Mouse (Mus musculus) myocyte (in vitro differentiated cells): Measurements from ENCODE around the gene Zmynd8. TPM values are rescaled to one million over a fixed set of nuclear protein-coding genes. Genes with fewer than 3 reads are reported as not detected.

Experiments used
- H3K27me3 ChIP-seq: one replicate; pipeline ENCODE4 v1.6.1; 2011; ENCODE audit not compliant: control insufficient read depth, insufficient read depth, insufficient read length
- H3K36me3 ChIP-seq: one replicate; pipeline ENCODE4 v1.6.1; 2011; ENCODE audit not compliant: control insufficient read depth, insufficient read depth
- H3K4me2 ChIP-seq: one replicate; pipeline ENCODE4 v1.6.1; 2011; ENCODE audit warnings: low read depth, control low read depth
- H3K4me3 ChIP-seq: one replicate; pipeline ENCODE4 v1.5.1; 2011; ENCODE audit warnings: mild to moderate bottlenecking, control low read depth, moderate library complexity
- H3K79me2 ChIP-seq: one replicate; pipeline ENCODE4 v1.6.1; 2011; ENCODE audit not compliant: control insufficient read depth, insufficient read depth
- H3ac ChIP-seq: one replicate; pipeline ENCODE4 v1.6.1; 2011; ENCODE audit not compliant: control insufficient read depth, insufficient read length
- CEBPB ChIP-seq: IDR thresholded peaks from 2 replicates; pipeline ENCODE4 v1.6.1; 2011; ENCODE audit warnings: mild to moderate bottlenecking, moderate library complexity; ENCODE audit not compliant: poor library complexity, insufficient read depth, severe bottlenecking
- E2F4 ChIP-seq: IDR thresholded peaks from one replicate; pipeline ENCODE4 v1.6.1; 2011; ENCODE audit warnings: mild to moderate bottlenecking, control low read depth, moderate library complexity; ENCODE audit not compliant: insufficient read depth
- MAX ChIP-seq: IDR thresholded peaks from one replicate; pipeline ENCODE4 v1.6.1; 2011; ENCODE audit warnings: low read depth, mild to moderate bottlenecking, control low read depth
- MYOD1 ChIP-seq, 3 experiments: IDR thresholded peaks; one replicate each; pipeline ENCODE4 v1.6.1; 2011; ENCODE audit warnings: control low read depth in 2 of 3, low read depth in 2 of 3, mild to moderate bottlenecking in 2 of 3, moderate library complexity in 1 of 3; ENCODE audit not compliant: insufficient read length in 2 of 3, control insufficient read depth in 1 of 3
- MYOG ChIP-seq, 3 experiments: IDR thresholded peaks; one replicate each; pipeline ENCODE4 v1.6.1; 2011; ENCODE audit warnings: control low read depth in 2 of 3, low read depth in 2 of 3, mild to moderate bottlenecking in 2 of 3; ENCODE audit not compliant: insufficient read length in 2 of 3, control insufficient read depth in 1 of 3, insufficient read depth in 1 of 3
- POLR2A ChIP-seq: IDR thresholded peaks from one replicate; pipeline ENCODE4 v1.6.1; 2011; ENCODE audit warnings: low read depth, mild to moderate bottlenecking, control low read depth, moderate library complexity; ENCODE audit not compliant: insufficient read length
- POLR2AphosphoS2 ChIP-seq: IDR thresholded peaks from one replicate; pipeline ENCODE4 v1.6.1; 2011; ENCODE audit warnings: low read depth, control low read depth; ENCODE audit not compliant: insufficient read length
- REST ChIP-seq: IDR thresholded peaks from one replicate; pipeline ENCODE4 v1.6.1; 2011; ENCODE audit warnings: mild to moderate bottlenecking, control low read depth, moderate library complexity; ENCODE audit not compliant: insufficient read depth, insufficient read length
- SRF ChIP-seq: IDR thresholded peaks from one replicate; pipeline ENCODE4 v1.6.1; 2011; ENCODE audit warnings: low read depth; ENCODE audit not compliant: control insufficient read depth, insufficient read length
- TCF12 ChIP-seq: IDR thresholded peaks from one replicate; pipeline ENCODE4 v1.6.1; 2011; ENCODE audit warnings: mild to moderate bottlenecking, control low read depth; ENCODE audit not compliant: poor library complexity, insufficient read depth, severe bottlenecking
- TCF3 ChIP-seq: IDR thresholded peaks from one replicate; pipeline ENCODE4 v1.6.1; 2011; ENCODE audit warnings: low read depth, control low read depth; ENCODE audit not compliant: insufficient read length
- USF1 ChIP-seq: IDR thresholded peaks from one replicate; pipeline ENCODE4 v1.6.1; 2011; ENCODE audit warnings: low read depth, mild to moderate bottlenecking, control low read depth, moderate library complexity
- polyA plus RNA-seq: library from polyadenylated mRNA; unstranded; fragments of >200 nt; fragmentation: generic; extraction: Trizol; gene quantifications from one replicate; pipeline ENCODE4 v1.2.1, GENCODE M21; 2012; ENCODE audit warnings: missing spikeins

Gene Zmynd8
- polyA plus RNA-seq, 1 experiment, result 20.9 TPM

GRCm38 (mm10) chr2:165894533-165894932, 4.3 kb downstream of the Zmynd8 start:
- Histone ChIP-seq H3K36me3 (no peaks in the 10 kb centered on the region), H3K4me2 (no peak overlapping the region), H3ac (no peak overlapping the region), H3K79me2 (no peaks in the 10 kb centered on the region), H3K27me3 (no peaks in the 10 kb centered on the region), H3K4me3 (no peak overlapping the region)
- TF ChIP-seq MAX (no peak), MYOD1 (IDR thresholded peaks at IDR 0.05; ENCODE audit: control insufficient read depth in 1 of 3, insufficient read length in 2 of 3, low read depth in 2 of 3) (no peak), POLR2A (no peak), TCF12 (no peak), TCF3 (no peak), REST (no peak), SRF (no peak), POLR2AphosphoS2 (no peak), MYOG (IDR thresholded peaks at IDR 0.05; ENCODE audit: control insufficient read depth in 1 of 3, insufficient read depth in 1 of 3, insufficient read length in 2 of 3, low read depth in 2 of 3) (no peak)

GRCm38 (mm10) chr2:165893232-165893631, 5.6 kb downstream of the Zmynd8 start:
- Histone ChIP-seq H3K4me3 (no peak overlapping the region), H3K36me3 (no peaks in the 10 kb centered on the region), H3ac (no peak overlapping the region), H3K4me2 (no peak overlapping the region), H3K27me3 (no peaks in the 10 kb centered on the region), H3K79me2 (no peaks in the 10 kb centered on the region)
- no peak for TF ChIP-seq CEBPB
- TF ChIP-seq SRF, result no peak
- TF ChIP-seq MYOD1 (IDR thresholded peaks at IDR 0.05; ENCODE audit: control insufficient read depth in 1 of 3, insufficient read length in 2 of 3, low read depth in 2 of 3), result no peak
- no peak for TF ChIP-seq TCF12
- TF ChIP-seq MAX, result no peak
- TF ChIP-seq REST, result no peak
- no peak for TF ChIP-seq E2F4
- TF ChIP-seq POLR2AphosphoS2, result no peak
- no peak for TF ChIP-seq MYOG (IDR thresholded peaks at IDR 0.05; ENCODE audit: control insufficient read depth in 1 of 3, insufficient read depth in 1 of 3, insufficient read length in 2 of 3, low read depth in 2 of 3)
- no peak for TF ChIP-seq TCF3

GRCm38 (mm10) chr2:165892626-165893025, 6.2 kb downstream of the Zmynd8 start:
- H3K36me3 ChIP-seq, result no peaks in the 10 kb centered on the region
- no peak overlapping the region for H3ac ChIP-seq
- TF ChIP-seq TCF3 (no peak), CEBPB (no peak)
- H3K4me2 ChIP-seq, result no peak overlapping the region
- no peaks in the 10 kb centered on the region for H3K27me3 ChIP-seq
- H3K4me3 ChIP-seq, result no peak overlapping the region
- H3K79me2 ChIP-seq, result no peaks in the 10 kb centered on the region

GRCm38 (mm10) chr2:165890401-165890800, 8.4 kb downstream of the Zmynd8 start:
- no peak overlapping the region for H3K4me3 ChIP-seq
- H3K79me2 ChIP-seq, result no peaks in the 10 kb centered on the region
- H3ac ChIP-seq, result no peak overlapping the region
- H3K4me2 ChIP-seq, result no peak overlapping the region
- no peaks in the 10 kb centered on the region for H3K36me3 ChIP-seq
- no peaks in the 10 kb centered on the region for H3K27me3 ChIP-seq
- TF ChIP-seq SRF (no peak), REST (no peak), CEBPB (no peak), TCF12 (no peak), TCF3 (no peak), MYOG (IDR thresholded peaks at IDR 0.05; ENCODE audit: control insufficient read depth in 1 of 3, insufficient read depth in 1 of 3, insufficient read length in 2 of 3, low read depth in 2 of 3) (no peak)

- Histone ChIP-seq H3K27me3 (no peaks in the 10 kb centered on the region), H3K79me2 (no peaks in the 10 kb centered on the region), H3K4me3 (no peak overlapping the region), H3ac (no peak overlapping the region), H3K4me2 (no peak overlapping the region), H3K36me3 (no peaks in the 10 kb centered on the region)
- TF ChIP-seq TCF12 (no peak), CEBPB (no peak), USF1 (no peak), POLR2A (no peak), POLR2AphosphoS2 (no peak), E2F4 (no peak)
Observed at GRCm38 (mm10) chr2:165889874-165890273, 8.9 kb downstream of the Zmynd8 start.

GRCm38 (mm10) chr2:165889266-165889665, 9.6 kb downstream of the Zmynd8 start:
- no peaks in the 10 kb centered on the region for H3K36me3 ChIP-seq
- H3K4me3 ChIP-seq, result no peak overlapping the region
- TF ChIP-seq MYOG (IDR thresholded peaks at IDR 0.05; ENCODE audit: control insufficient read depth in 1 of 3, insufficient read depth in 1 of 3, insufficient read length in 2 of 3, low read depth in 2 of 3) (no peak), E2F4 (no peak), TCF3 (no peak), MAX (no peak), MYOD1 (IDR thresholded peaks at IDR 0.05; ENCODE audit: control insufficient read depth in 1 of 3, insufficient read length in 2 of 3, low read depth in 2 of 3) (no peak), USF1 (no peak), POLR2AphosphoS2 (no peak), SRF (no peak), TCF12 (no peak), POLR2A (no peak), CEBPB (no peak), REST (no peak)
- H3K4me2 ChIP-seq, result no peak overlapping the region
- H3K27me3 ChIP-seq, result no peaks in the 10 kb centered on the region
- peaks cover 2% of the 10 kb centered on the region for H3K79me2 ChIP-seq
- H3ac ChIP-seq, result no peak overlapping the region
